Mouse (Mus musculus) midbrain, postnatal 0 days (tissue): Measurements from ENCODE around the gene Krt17. TPM values are rescaled to one million over a fixed set of nuclear protein-coding genes. Genes with fewer than 3 reads are reported as not detected.

ENCODE experiments used
- ATAC-seq: fragments of 200-750 bp; cut with Nextera tagmentation; 2 replicates; pipeline ENCODE4 v1.8.0; 2017; ENCODE audit warnings: moderate number of reproducible peaks, mild to moderate bottlenecking, moderate TSS enrichment, moderate library complexity; ENCODE audit not compliant: low FRiP score
- DNase-seq: peaks from one replicate; pipeline ENCODE4 v3.0.0-alpha.2; 2015; ENCODE audit warnings: low spot score
- H3K27ac ChIP-seq: fragments of 300-500 bp; sonication (generic); 2 replicates; pipeline ENCODE4 v1.5.1; 2014; ENCODE audit warnings: low read depth, mild to moderate bottlenecking, low read length, mixed read lengths
- H3K27me3 ChIP-seq: fragments of 300-500 bp; sonication (generic); 2 replicates; pipeline ENCODE4 v1.6.1; 2014; ENCODE audit warnings: low read length, control low read depth, mixed read lengths; ENCODE audit not compliant: insufficient read depth
- H3K36me3 ChIP-seq: fragments of 300-500 bp; sonication (generic); 2 replicates; pipeline ENCODE4 v1.6.1; 2014; ENCODE audit warnings: low read length, control low read depth, mixed read lengths; ENCODE audit not compliant: insufficient read depth
- H3K4me1 ChIP-seq: fragments of 300-500 bp; sonication (generic); 2 replicates; pipeline ENCODE4 v1.6.1; 2014; ENCODE audit warnings: mild to moderate bottlenecking, control low read depth, antibody characterized with exemption, low read length, mixed read lengths; ENCODE audit not compliant: insufficient read depth
- H3K4me2 ChIP-seq: fragments of 300-500 bp; sonication (generic); 2 replicates; pipeline ENCODE4 v1.6.1; 2014; ENCODE audit warnings: low read depth, mild to moderate bottlenecking, low read length, mixed read lengths; ENCODE audit not compliant: poor library complexity, severe bottlenecking
- H3K4me3 ChIP-seq: fragments of 300-500 bp; sonication (generic); 2 replicates; pipeline ENCODE4 v1.5.1; 2014; ENCODE audit warnings: low read depth, mild to moderate bottlenecking, low read length, moderate library complexity
- H3K9ac ChIP-seq: fragments of 300-500 bp; sonication (generic); replicated peaks from 2 replicates; pipeline ENCODE4 v1.6.1; 2014; ENCODE audit warnings: mild to moderate bottlenecking, low read length, moderate library complexity, mixed read lengths; ENCODE audit not compliant: poor library complexity, severe bottlenecking
- H3K9me3 ChIP-seq: fragments of 300-500 bp; sonication (generic); 2 replicates; pipeline ENCODE4 v1.6.1; 2016; ENCODE audit warnings: low read length, control low read depth
- CTCF ChIP-seq: IDR thresholded peaks from 2 replicates; pipeline ENCODE4 v1.5.1; 2016; ENCODE audit warnings: antibody characterized with exemption, mild to moderate bottlenecking
- WGBS: fragments of 180-500 bp; shearing (Covaris S2); extraction: QIAGEN DNeasy Blood & Tissue Kit; methylation state at CpG from one replicate; pipeline ENCODE4 v1.1.7; 2014; 5-methylcytosine and 5-hydroxymethylcytosine counted together
- polyA plus RNA-seq: library from polyadenylated mRNA; unstranded; fragments of >200 nt; fragmentation: Nextera tagmentation; extraction: Ambion mirVana; gene quantifications from 2 replicates; pipeline ENCODE4 v1.2.1, GENCODE M21; 2015
- total RNA-seq: library from RNA; depleted of rRNA; stranded (reverse); fragments of >200 nt; gene quantifications from 2 replicates; pipeline ENCODE4 v1.2.3, GENCODE M21; 2014; rRNA removed

The Krt17 gene
- total and polyA plus RNA-seq, 2 experiments from 2014 or later = 1.5 to 5.5 TPM

DNA sequence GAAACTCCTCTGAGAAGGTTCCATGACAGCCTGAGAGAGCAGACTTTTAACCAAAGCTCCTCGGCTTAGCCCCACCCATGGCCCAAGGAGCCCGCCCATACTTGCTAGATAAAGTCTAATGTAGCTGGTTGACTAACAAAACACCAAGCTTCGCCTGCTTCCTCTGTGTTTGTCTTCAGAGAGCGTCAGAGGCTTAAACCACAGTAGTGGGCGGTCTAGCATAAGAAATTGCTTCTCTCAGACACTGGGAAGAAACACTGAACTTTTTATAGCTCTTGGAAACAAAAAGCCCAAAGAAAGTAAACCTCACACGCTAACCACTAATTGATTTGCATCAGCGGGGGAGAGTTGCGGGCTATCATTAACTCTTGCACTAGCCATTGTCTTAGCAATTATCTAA, 39.1 kb downstream of the Krt17 start:
- Histone ChIP-seq H3K4me1 (no peaks in the 10 kb centered on the region), H3K36me3 (no peaks in the 10 kb centered on the region), H3K9me3 (no peaks in the 10 kb centered on the region), H3K4me2 (no peak overlapping the region), H3K9ac (no peak overlapping the region), H3K4me3 (no peak overlapping the region), H3K27me3 (no peaks in the 10 kb centered on the region), H3K27ac (no peak overlapping the region)
- 71% methylated on average over 8 of the region's 8 CpGs for WGBS
- TF ChIP-seq CTCF = no peak
- ATAC-seq (no peak), DNase-seq (no peak)

DNA sequence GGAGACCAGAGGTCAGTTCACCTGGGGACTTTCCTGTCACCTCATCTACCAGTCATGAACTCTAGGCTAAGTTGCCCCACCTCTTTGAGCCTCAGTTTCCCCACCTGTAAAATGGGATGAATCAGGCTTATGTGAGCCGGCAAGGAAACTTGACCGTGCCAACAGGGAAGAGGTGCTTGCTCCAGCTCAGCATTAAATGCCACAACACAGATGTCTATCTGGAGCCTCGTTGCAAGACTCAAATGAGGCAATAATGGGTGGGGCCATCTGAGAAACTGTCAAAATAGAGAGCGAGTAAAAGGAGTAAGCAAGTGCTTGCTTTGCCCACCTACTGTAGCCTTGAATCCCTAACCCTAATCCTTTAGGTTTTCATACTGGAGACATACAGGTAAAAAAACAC, 41.5 kb downstream of the Krt17 start:
- no peak overlapping the region for H3K4me3 ChIP-seq
- 85% methylated on average over 4 of the region's 4 CpGs for WGBS
- H3K36me3 ChIP-seq = no peaks in the 10 kb centered on the region
- H3K4me2 ChIP-seq = no peak overlapping the region
- no peak for TF ChIP-seq CTCF
- no peak overlapping the region for H3K9ac ChIP-seq
- H3K27ac ChIP-seq = no peak overlapping the region
- no peaks in the 10 kb centered on the region for H3K27me3 ChIP-seq
- no peaks in the 10 kb centered on the region for H3K4me1 ChIP-seq
- DNase-seq = no peak
- ATAC-seq = no peak
- no peaks in the 10 kb centered on the region for H3K9me3 ChIP-seq

DNA sequence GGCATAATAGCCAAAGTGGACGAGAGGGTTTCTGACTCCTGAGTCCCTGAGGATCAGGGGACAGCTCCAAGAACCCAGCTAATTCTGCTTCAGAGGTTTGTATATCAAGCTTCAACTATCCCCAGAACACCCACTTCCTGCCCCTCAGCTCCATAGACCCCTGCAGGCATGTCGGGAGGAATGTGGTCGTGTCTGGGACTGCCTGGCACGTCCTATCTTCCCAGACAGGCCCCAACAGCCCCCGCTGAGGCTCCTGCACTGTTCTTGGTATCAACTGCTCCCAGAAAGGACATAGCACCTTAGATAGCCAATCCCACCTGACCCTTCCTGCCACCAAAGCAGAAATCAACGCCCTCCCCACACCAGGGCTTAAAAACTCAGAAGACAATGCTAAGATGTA, 52.3 kb downstream of the Krt17 start:
- no peaks in the 10 kb centered on the region for H3K4me1 ChIP-seq
- H3K9me3 ChIP-seq = no peaks in the 10 kb centered on the region
- no peak overlapping the region for H3K27ac ChIP-seq
- ATAC-seq = no peak
- H3K4me3 ChIP-seq = no peak overlapping the region
- H3K27me3 ChIP-seq = no peaks in the 10 kb centered on the region
- H3K9ac ChIP-seq = no peak overlapping the region
- H3K4me2 ChIP-seq = no peak overlapping the region
- WGBS = 68% methylated on average over 6 of the region's 6 CpGs
- TF ChIP-seq CTCF = no peak
- no peak for DNase-seq
- H3K36me3 ChIP-seq = no peaks in the 10 kb centered on the region

DNA sequence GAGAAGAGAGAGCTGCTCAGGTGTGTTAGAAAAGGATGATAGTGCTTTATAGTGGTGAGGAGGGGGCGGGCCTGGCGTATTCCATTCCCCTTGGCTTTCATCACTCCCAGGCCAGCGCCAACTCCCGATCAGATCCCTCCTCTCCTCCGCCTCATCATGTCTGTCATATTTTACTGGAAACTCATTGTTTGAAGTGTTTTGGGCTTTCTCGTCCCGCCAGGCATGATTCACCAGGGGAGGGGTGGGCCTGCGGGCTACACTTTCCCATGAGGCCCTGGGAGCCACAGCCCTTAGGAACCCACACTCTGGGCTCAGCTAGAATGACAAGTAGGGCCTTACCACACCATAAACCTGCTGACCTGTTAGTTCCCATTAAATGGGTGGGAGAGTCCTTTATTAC, 53.3 kb downstream of the Krt17 start, which contains the start of gene Krt14:
Gene Krt14, minus strand, starts transcription at position 51 of the 400 bp plus-strand sequence.
- 93% methylated on average over 8 of the region's 8 CpGs for WGBS
- H3K4me3 ChIP-seq = no peak within 1 kb of the TSS
- no peak within 1 kb of the TSS for H3K27ac ChIP-seq
- no peak within 1 kb of the TSS for H3K9ac ChIP-seq
- no peak for TF ChIP-seq CTCF
- no peaks in the 10 kb centered on the region for H3K4me1 ChIP-seq
- no peaks in the 10 kb centered on the region for H3K27me3 ChIP-seq
- no peak for ATAC-seq
- DNase-seq = no peak
- H3K9me3 ChIP-seq = no peaks in the 10 kb centered on the region
- no peak within 1 kb of the TSS for H3K4me2 ChIP-seq
- no peaks in the 10 kb centered on the region for H3K36me3 ChIP-seq

Other genes with a start within 250 kb of the Krt17 start
- gene Krt33a, start 244.8 kb downstream of the Krt17 start, total RNA-seq = not detected in 2 replicates
- gene Krt33a, start 244.8 kb downstream of the Krt17 start, polyA plus RNA-seq = not detected in 2 replicates
- not detected in 2 replicates for gene Krt33b, start 231.2 kb downstream of the Krt17 start, total RNA-seq
- gene Krt33b, start 231.2 kb downstream of the Krt17 start, polyA plus RNA-seq = 0.13 and 0.25 TPM in 2 replicates
- not detected in 2 replicates for gene Krt34, start 219.5 kb downstream of the Krt17 start, total RNA-seq
- gene Krt34, start 219.5 kb downstream of the Krt17 start, polyA plus RNA-seq = not detected in 2 replicates
- gene Krt31, start 210.5 kb downstream of the Krt17 start, total RNA-seq = 0.93 TPM in 1 of 2 replicates, not detected in the other
- not detected in 2 replicates for gene Krt31, start 210.5 kb downstream of the Krt17 start, polyA plus RNA-seq
- gene Krt32, start 172.8 kb downstream of the Krt17 start, total RNA-seq = not detected in 2 replicates
- gene Krt32, start 172.8 kb downstream of the Krt17 start, polyA plus RNA-seq = not detected in 2 replicates
- gene Krt35, start 164.8 kb downstream of the Krt17 start, total RNA-seq = 0.60 TPM in 1 of 2 replicates, not detected in the other
- 0.10 TPM in 1 of 2 replicates, not detected in the other for gene Krt35, start 164.8 kb downstream of the Krt17 start, polyA plus RNA-seq
- gene Krt36, start 155.4 kb downstream of the Krt17 start, total RNA-seq = 0.44 TPM in 1 of 2 replicates, not detected in the other
- not detected in 2 replicates for gene Krt36, start 155.4 kb downstream of the Krt17 start, polyA plus RNA-seq
- not detected in 2 replicates for gene Krt13, start 139.5 kb downstream of the Krt17 start, total RNA-seq
- not detected in 2 replicates for gene Krt13, start 139.5 kb downstream of the Krt17 start, polyA plus RNA-seq
- 0.33 and 6.0 TPM in 2 replicates for gene Krt15, start 125.1 kb downstream of the Krt17 start, total RNA-seq
- 0.22 and 0.43 TPM in 2 replicates for gene Krt15, start 125.1 kb downstream of the Krt17 start, polyA plus RNA-seq
- 1.6 and 5.4 TPM in 2 replicates for gene Krt19, start 112.4 kb downstream of the Krt17 start, total RNA-seq
- gene Krt19, start 112.4 kb downstream of the Krt17 start, polyA plus RNA-seq = 6.5 and 8.1 TPM in 2 replicates
- not detected in 2 replicates for gene Krt9, start 67.8 kb downstream of the Krt17 start, total RNA-seq
- not detected in 2 replicates for gene Krt9, start 67.8 kb downstream of the Krt17 start, polyA plus RNA-seq
- 0.42 and 9.5 TPM in 2 replicates for gene Krt14, start 53.5 kb downstream of the Krt17 start, total RNA-seq
- gene Krt14, start 53.5 kb downstream of the Krt17 start, polyA plus RNA-seq = 0.54 and 0.75 TPM in 2 replicates
- gene Krt16, start 12.1 kb downstream of the Krt17 start, total RNA-seq = not detected in 2 replicates
- not detected in 2 replicates for gene Krt16, start 12.1 kb downstream of the Krt17 start, polyA plus RNA-seq
- 0.27 TPM in 1 of 2 replicates, not detected in the other for gene Krt42, start 8.8 kb upstream of the Krt17 start, total RNA-seq
- not detected in 2 replicates for gene Krt42, start 8.8 kb upstream of the Krt17 start, polyA plus RNA-seq
- 84.7 and 117 TPM in 2 replicates for gene Eif1, start 58.9 kb upstream of the Krt17 start, total RNA-seq
- 1,241 and 1,297 TPM in 2 replicates for gene Eif1, start 58.9 kb upstream of the Krt17 start, polyA plus RNA-seq
- not detected in 2 replicates for gene Gast, start 73.4 kb upstream of the Krt17 start, total RNA-seq
- 1.1 and 2.2 TPM in 2 replicates for gene Gast, start 73.4 kb upstream of the Krt17 start, polyA plus RNA-seq
- gene Hap1, start 95.1 kb upstream of the Krt17 start, total RNA-seq = 743 and 796 TPM in 2 replicates
- 597 and 631 TPM in 2 replicates for gene Hap1, start 95.1 kb upstream of the Krt17 start, polyA plus RNA-seq
- 133 and 156 TPM in 2 replicates for gene Jup, start 136.7 kb upstream of the Krt17 start, total RNA-seq
- gene Jup, start 136.7 kb upstream of the Krt17 start, polyA plus RNA-seq = 69.7 and 75.5 TPM in 2 replicates
- gene P3h4, start 153.8 kb upstream of the Krt17 start, total RNA-seq = 24.4 and 26.0 TPM in 2 replicates
- 23.4 and 23.7 TPM in 2 replicates for gene P3h4, start 153.8 kb upstream of the Krt17 start, polyA plus RNA-seq
- 29.0 and 33.9 TPM in 2 replicates for gene Fkbp10, start 154.7 kb upstream of the Krt17 start, total RNA-seq
- gene Fkbp10, start 154.7 kb upstream of the Krt17 start, polyA plus RNA-seq = 19.9 and 21.8 TPM in 2 replicates
- 57.2 and 58.5 TPM in 2 replicates for gene Nt5c3b, start 180.8 kb upstream of the Krt17 start, total RNA-seq
- 111 and 113 TPM in 2 replicates for gene Nt5c3b, start 180.8 kb upstream of the Krt17 start, polyA plus RNA-seq
- 0.22 and 0.61 TPM in 2 replicates for gene Klhl10, start 180.9 kb upstream of the Krt17 start, total RNA-seq
- gene Klhl10, start 180.9 kb upstream of the Krt17 start, polyA plus RNA-seq = 0.45 and 0.65 TPM in 2 replicates
- 57.4 and 66.2 TPM in 2 replicates for gene Klhl11, start 211.7 kb upstream of the Krt17 start, total RNA-seq
- gene Klhl11, start 211.7 kb upstream of the Krt17 start, polyA plus RNA-seq = 9.1 and 10.3 TPM in 2 replicates